Mouse (Mus musculus) CH12.LX (cell line): Measurements from ENCODE around the gene Ube2o. TPM values are rescaled to one million over a fixed set of nuclear protein-coding genes. Genes with fewer than 3 reads are reported as not detected.

Experiments
- DNase-seq: peaks from one replicate; pipeline ENCODE4 v3.0.0-alpha.2; 2013; ENCODE audit errors: extremely low read depth
- H3K27ac ChIP-seq: 2 replicates; pipeline ENCODE4 v1.5.1; 2012; ENCODE audit warnings: low read depth, mild to moderate bottlenecking, control low read depth, moderate library complexity; ENCODE audit not compliant: insufficient read depth
- H3K27me3 ChIP-seq: replicated peaks from 2 replicates; pipeline ENCODE3; 2012; ENCODE audit warnings: inconsistent platforms
- H3K36me3 ChIP-seq, 2 experiments: replicated peaks in 1 of 2; 2 replicates each; pipeline versions ENCODE3 to v1.6.1; 2012; ENCODE audit warnings: inconsistent platforms in 1 of 2, low read length in 1 of 2, mild to moderate bottlenecking in 1 of 2, mixed read lengths in 1 of 2, moderate library complexity in 1 of 2; ENCODE audit not compliant: control insufficient read depth in 1 of 2, insufficient read depth in 1 of 2
- H3K4me1 ChIP-seq, 2 experiments: 2 replicates each; pipeline ENCODE4 v1.6.1; 2012; ENCODE audit warnings: inconsistent platforms in 1 of 2, moderate library complexity in 1 of 2; ENCODE audit not compliant: insufficient read depth in 2 of 2, control insufficient read depth in 1 of 2
- H3K4me2 ChIP-seq: 2 replicates; pipeline ENCODE4 v1.6.1; 2012; ENCODE audit warnings: low read depth, mild to moderate bottlenecking, control low read depth; ENCODE audit not compliant: poor library complexity, insufficient read depth, severe bottlenecking
- H3K4me3 ChIP-seq, 3 experiments: fragments of 150-350 bp in 1 of 3; sonication (generic) in 1 of 3; replicated peaks in 1 of 3; 2 replicates each; pipeline versions ENCODE3 to v1.5.1; 2011 to 2012; ENCODE audit warnings: low read depth in 2 of 3, low read length in 2 of 3, mild to moderate bottlenecking in 2 of 3, moderate library complexity in 2 of 3, control low read depth in 1 of 3, improper control_type of control experiment in 1 of 3, inconsistent platforms in 1 of 3, mixed read lengths in 1 of 3; ENCODE audit not compliant: poor library complexity in 1 of 3
- H3K79me2 ChIP-seq: replicated peaks from 2 replicates; pipeline ENCODE4 v1.6.1; 2012; ENCODE audit warnings: mild to moderate bottlenecking, moderate library complexity; ENCODE audit not compliant: control insufficient read depth, poor library complexity, insufficient read depth, severe bottlenecking; ENCODE audit errors: extremely low read depth
- H3K9ac ChIP-seq: 2 replicates; pipeline ENCODE4 v1.6.1; 2012; ENCODE audit warnings: low read depth, mild to moderate bottlenecking, control low read depth, moderate library complexity; ENCODE audit not compliant: insufficient read depth
- H3K9me3 ChIP-seq: replicated peaks from 2 replicates; pipeline ENCODE3; 2012; ENCODE audit warnings: low read length, inconsistent platforms, mixed read lengths
- CHD1 ChIP-seq: IDR thresholded peaks from 2 replicates; pipeline ENCODE4 v1.6.1; 2012; ENCODE audit warnings: low read depth, low read length, improper control_type of control experiment, inconsistent platforms
- IRF4 ChIP-seq: IDR thresholded peaks from 2 replicates; pipeline ENCODE4 v1.6.1; 2014; ENCODE audit warnings: low read depth, mild to moderate bottlenecking, inconsistent platforms, low read length, improper control_type of control experiment
- JUND ChIP-seq: conservative IDR thresholded peaks from 2 replicates; pipeline ENCODE4 v1.6.1; 2011; ENCODE audit warnings: low read depth, low read length, improper control_type of control experiment
- KAT2A ChIP-seq: IDR thresholded peaks from 2 replicates; pipeline ENCODE4 v1.6.1; 2012; ENCODE audit warnings: low read length, improper control_type of control experiment, inconsistent platforms; ENCODE audit not compliant: insufficient replicate concordance
- MAZ ChIP-seq: IDR thresholded peaks from 2 replicates; pipeline ENCODE4 v1.6.1; 2012; ENCODE audit warnings: low read depth, mild to moderate bottlenecking, inconsistent platforms, low read length, improper control_type of control experiment, moderate library complexity
- MEF2A ChIP-seq: IDR thresholded peaks from 2 replicates; pipeline ENCODE4 v1.6.1; 2014; ENCODE audit warnings: low read depth, mild to moderate bottlenecking, inconsistent platforms, low read length, improper control_type of control experiment, borderline replicate concordance
- MYC ChIP-seq: IDR thresholded peaks from 2 replicates; pipeline ENCODE4 v1.6.1; 2011; ENCODE audit warnings: low read depth, mild to moderate bottlenecking, improper control_type of control experiment, low read length
- POLR2AphosphoS2 ChIP-seq: IDR thresholded peaks from 2 replicates; pipeline ENCODE4 v1.6.1; 2011; ENCODE audit warnings: low read depth, low read length, improper control_type of control experiment
- SIN3A ChIP-seq: IDR thresholded peaks from 2 replicates; pipeline ENCODE4 v1.6.1; 2012; ENCODE audit warnings: low read length, improper control_type of control experiment, inconsistent platforms
- TBP ChIP-seq: conservative IDR thresholded peaks from 2 replicates; pipeline ENCODE4 v1.6.1; 2011; ENCODE audit warnings: low read depth, low read length, improper control_type of control experiment
- TCF12 ChIP-seq: IDR thresholded peaks from 2 replicates; pipeline ENCODE4 v1.6.1; 2014; ENCODE audit warnings: low read depth, mild to moderate bottlenecking, inconsistent platforms, low read length, improper control_type of control experiment
- UBTF ChIP-seq: IDR thresholded peaks from 2 replicates; pipeline ENCODE4 v1.6.1; 2012; ENCODE audit warnings: low read depth, mild to moderate bottlenecking, inconsistent platforms, low read length, improper control_type of control experiment, moderate library complexity
- USF1 ChIP-seq: IDR thresholded peaks from 2 replicates; pipeline ENCODE4 v1.6.1; 2014; ENCODE audit warnings: low read depth, mild to moderate bottlenecking, inconsistent platforms, low read length, improper control_type of control experiment
- ZC3H11A ChIP-seq: IDR thresholded peaks from 2 replicates; pipeline ENCODE4 v1.6.1; 2012; ENCODE audit warnings: low read depth, mild to moderate bottlenecking, inconsistent platforms, low read length, improper control_type of control experiment
- ZKSCAN1 ChIP-seq: IDR thresholded peaks from 2 replicates; pipeline ENCODE4 v1.6.1; 2012; ENCODE audit warnings: low read depth, inconsistent platforms, low read length, improper control_type of control experiment, borderline replicate concordance
- dilution Hi-C: fragments of 300-500 bp; cut with MboI; formaldehyde crosslinking; loops from 2 replicates; pipeline ENCODE4 v1.14.3; 2020; ENCODE audit warnings: low sequenced_read_pairs; ENCODE audit not compliant: extremely low pct_unique_long_range_greater_than_20kb, extremely low pct_ligation_motif_present
- in situ Hi-C: fragments of 300-500 bp; cut with MboI; formaldehyde crosslinking; loops from 3 replicates; pipeline ENCODE4 v1.14.3; 2019; ENCODE audit warnings: low sequenced_read_pairs, low pct_ligation_motif_present, low pct_unique_long_range_greater_than_20kb, mixed read lengths
- polyA plus RNA-seq: library from polyadenylated mRNA; unstranded; fragments of >175 nt; gene quantifications from 2 replicates; pipeline ENCODE4 v1.2.1, GENCODE M21; 2012; ENCODE audit warnings: low read depth; ENCODE audit not compliant: insufficient read length
- total RNA-seq, 2 experiments: library from RNA; depleted of rRNA; stranded (reverse); fragments of 300-350 nt in 1 of 2; fragments of >200 nt in 1 of 2; gene quantifications; 2 replicates each; pipeline ENCODE4 v1.2.3; 2012 to 2014

Gene Ube2o
- total and polyA plus RNA-seq, 3 experiments: 12.7 to 61.7 (median 42.8) TPM

DNA sequence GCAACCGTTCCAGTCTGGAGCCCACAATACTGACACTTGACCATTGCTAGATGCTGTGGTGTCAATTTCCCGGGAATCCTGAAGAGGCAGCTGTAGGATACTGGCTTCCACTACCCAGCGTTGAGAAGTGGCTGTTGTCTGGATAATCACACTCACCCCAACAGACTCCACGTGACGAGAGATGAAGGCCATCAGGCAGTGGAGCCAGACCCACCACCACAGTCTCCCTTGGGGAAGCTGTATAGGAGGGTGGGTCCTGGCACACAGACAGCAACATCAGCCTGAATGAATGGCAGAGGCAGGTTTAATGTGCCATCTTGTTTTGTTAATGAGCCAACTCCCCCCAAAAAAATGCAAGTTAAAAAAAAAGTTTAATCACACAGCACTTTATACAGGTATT, 43.9 kb downstream of the Ube2o start:
- dilution Hi-C loops (no loop called here), in situ Hi-C loops (loop anchor here (10.0 kb wide), 1 partner anchor 213 kb away; no protein-coding TSS in a partner anchor)
- H3K27ac ChIP-seq: no peak overlapping the region
- no peak overlapping the region for H3K9ac ChIP-seq
- H3K36me3 ChIP-seq: peaks cover 45 to 66% of the 10 kb centered on the region in 2 experiments
- peaks cover 18% of the 10 kb centered on the region for H3K27me3 ChIP-seq
- no peak overlapping the region for H3K4me3 ChIP-seq
- H3K4me2 ChIP-seq: no peak overlapping the region
- no peaks in the 10 kb centered on the region for H3K9me3 ChIP-seq
- no peak for TF ChIP-seq KAT2A
- TF ChIP-seq MYC: no peak
- TF ChIP-seq TBP: no peak
- TF ChIP-seq JUND: no peak
- TF ChIP-seq USF1: no peak
- no peak for TF ChIP-seq TCF12
- TF ChIP-seq ZKSCAN1: no peak
- peaks cover 0 to 19% of the 10 kb centered on the region in 2 experiments; a peak in 2 of 4 replicates for H3K4me1 ChIP-seq
- no peak for DNase-seq
- no peaks in the 10 kb centered on the region for H3K79me2 ChIP-seq

GRCm38 (mm10) chr11:116536685-116537084, 44.6 kb downstream of the Ube2o start:
- Histone ChIP-seq H3K9me3 (no peaks in the 10 kb centered on the region), H3K36me3 (peaks cover 38 to 59% of the 10 kb centered on the region in 2 experiments), H3K79me2 (no peaks in the 10 kb centered on the region), H3K27me3 (peaks cover 25% of the 10 kb centered on the region), H3K27ac (no peak overlapping the region), H3K4me2 (no peak overlapping the region), H3K4me1 (peaks cover 2 to 26% of the 10 kb centered on the region in 2 experiments; a peak in 3 of 4 replicates), H3K4me3 (no peak overlapping the region), H3K9ac (no peak overlapping the region)
- in situ Hi-C loops (loop anchor here (10.0 kb wide), 1 partner anchor 212 kb away; no protein-coding TSS in a partner anchor), dilution Hi-C loops (no loop called here)
- DNase-seq: no peak
- TF ChIP-seq MAZ: no peak
- no peak for TF ChIP-seq MEF2A
- TF ChIP-seq CHD1: no peak
- TF ChIP-seq ZC3H11A: no peak
- TF ChIP-seq UBTF: no peak
- no peak for TF ChIP-seq SIN3A
- TF ChIP-seq POLR2AphosphoS2: no peak
- no peak for TF ChIP-seq IRF4
